8 mouse cellular contexts compared by ENCODE assay signal in genomic region chr6:47672741-47673140, GRCm38 (mm10).
DNase-seq lines count a peak whose midpoint lies in the region; ATAC-seq lines count a peak whose summit lies in the region.
"Not testable (repeated sequence)": the region's sequence is repeated elsewhere in the genome, so short reads cannot be mapped to it uniquely, and the experiment has no call there.

No protein-coding gene starts in this region.

- H3K27me3 ChIP-seq in forebrain, embryonic 11.5 days (ENCODE audit: control insufficient read depth, insufficient read depth, low read length); heart, embryonic 15.5 days; midbrain, embryonic 10.5 days (ENCODE audit: low read depth, poor library complexity, severe bottlenecking): not testable (repeated sequence)

- not testable (repeated sequence) for ATAC-seq in forebrain, embryonic 11.5 days (replicated peaks; ENCODE audit: low FRiP score); heart, embryonic 15.5 days (replicated peaks; ENCODE audit: insufficient number of reproducible peaks, insufficient read depth, low FRiP score, low read depth)

- H3K27ac ChIP-seq in forebrain, embryonic 11.5 days (ENCODE audit: low read depth, low read length); heart, embryonic 15.5 days; midbrain, embryonic 10.5 days (replicated peaks): not testable (repeated sequence)

- peak; percentile 8 to 16 for DNase-seq in adrenal gland, postnatal 4 days (ENCODE audit: low spot score in 2 of 2)
- DNase-seq in forebrain, embryonic 11.5 days (ENCODE audit: low spot score); midbrain, embryonic 10.5 days (ENCODE audit: low spot score): not testable (repeated sequence)
- DNase-seq in kidney, adult 9 months: peak; percentile 32
- peak; percentile 34 to 47 for DNase-seq in left cerebral cortex, postnatal 36 days (ENCODE audit: low spot score in 2 of 2)
- DNase-seq in spleen, adult 12 weeks (ENCODE audit: low spot score): peak; percentile 35
- peak; percentile 46 for DNase-seq in urinary bladder, postnatal 25 days (ENCODE audit: low spot score)

- WGBS in forebrain, embryonic 11.5 days: 37% methylated on average over 3 of the region's 33 CpGs
- WGBS in heart, embryonic 15.5 days: 8% methylated on average over 19 of the region's 33 CpGs
- WGBS in midbrain, embryonic 10.5 days: 10% methylated on average over 8 of the region's 33 CpGs

- intact Hi-C loops in left cerebral cortex, postnatal 36 days (cut with DNase I): not testable (repeated sequence)

- not testable (repeated sequence) for H3K9ac ChIP-seq in forebrain, embryonic 11.5 days (ENCODE audit: low read length); heart, embryonic 15.5 days

- peak overlapping the region; percentile 14; the same call in 1 of the 2 replicates for H3K4me3 ChIP-seq in forebrain, embryonic 11.5 days (ENCODE audit: low read depth, low read length)
- peak overlapping the region; percentile 40 for H3K4me3 ChIP-seq in heart, embryonic 15.5 days
- peak overlapping the region; percentile 48 for H3K4me3 ChIP-seq in midbrain, embryonic 10.5 days

- H3K4me1 ChIP-seq in forebrain, embryonic 11.5 days (replicated peaks; ENCODE audit: control insufficient read depth, insufficient read depth, low read length); heart, embryonic 15.5 days (replicated peaks); midbrain, embryonic 10.5 days: not testable (repeated sequence)

- H3K36me3 ChIP-seq in forebrain, embryonic 11.5 days (ENCODE audit: control insufficient read depth, insufficient read depth, low read length); heart, embryonic 15.5 days; midbrain, embryonic 10.5 days: not testable (repeated sequence)

- H3K9me3 ChIP-seq in forebrain, embryonic 11.5 days (ENCODE audit: control insufficient read depth, low read length); heart, embryonic 15.5 days (replicated peaks); midbrain, embryonic 10.5 days (replicated peaks): not testable (repeated sequence)

- peak overlapping the region; percentile 35; the same call in 1 of the 2 replicates for H3K4me2 ChIP-seq in forebrain, embryonic 11.5 days (ENCODE audit: low read depth, low read length, severe bottlenecking)
- H3K4me2 ChIP-seq in heart, embryonic 15.5 days: peak overlapping the region; percentile 57
